Mouse (Mus musculus): ENCODE measurements around the gene Sec16b. TPM values are rescaled to one million over a fixed set of nuclear protein-coding genes. Genes with fewer than 3 reads are reported as not detected.

The Sec16b gene
- total RNA-seq, 2 experiments from 2014 or later, result 5.0 to 5.6 TPM

DNA sequence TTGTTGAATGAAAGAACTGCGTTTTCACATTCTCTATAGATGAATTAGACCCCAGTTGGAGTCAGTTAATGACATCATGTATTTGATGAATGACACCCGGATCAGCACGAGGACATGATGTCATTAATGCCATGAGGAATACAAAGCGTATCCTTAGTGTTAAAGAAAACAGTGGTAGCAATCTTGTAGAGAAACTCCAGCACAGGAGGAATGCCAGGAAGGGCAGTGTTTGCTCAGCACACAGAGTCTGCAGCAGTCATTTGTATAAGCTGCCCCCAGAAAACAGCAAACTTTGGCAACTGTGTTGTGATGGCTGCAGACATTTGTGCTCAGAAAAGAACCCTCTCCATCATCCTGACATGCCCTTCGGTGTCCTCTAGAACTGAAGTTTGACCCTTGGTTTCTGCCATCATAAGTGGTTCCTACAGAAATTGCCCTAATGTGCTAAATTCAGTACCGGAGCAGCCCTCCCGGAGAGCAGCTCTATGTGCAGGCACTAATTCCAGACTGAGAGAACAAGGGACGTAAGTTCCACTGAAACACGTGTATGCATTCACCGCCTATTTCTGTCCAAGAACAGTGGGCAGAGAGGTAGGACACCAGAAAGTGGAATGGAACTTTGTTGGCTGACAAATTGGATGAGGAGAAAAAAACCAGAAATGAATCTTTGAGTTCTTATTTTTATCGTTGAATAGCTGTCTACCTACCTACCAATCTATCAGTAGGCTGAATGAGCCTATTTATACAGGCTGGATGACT is 6.3 kb downstream of the Sec16b start:
- DNase-seq (ENCODE audit: low spot score in 2 of 2), result no peak

DNA sequence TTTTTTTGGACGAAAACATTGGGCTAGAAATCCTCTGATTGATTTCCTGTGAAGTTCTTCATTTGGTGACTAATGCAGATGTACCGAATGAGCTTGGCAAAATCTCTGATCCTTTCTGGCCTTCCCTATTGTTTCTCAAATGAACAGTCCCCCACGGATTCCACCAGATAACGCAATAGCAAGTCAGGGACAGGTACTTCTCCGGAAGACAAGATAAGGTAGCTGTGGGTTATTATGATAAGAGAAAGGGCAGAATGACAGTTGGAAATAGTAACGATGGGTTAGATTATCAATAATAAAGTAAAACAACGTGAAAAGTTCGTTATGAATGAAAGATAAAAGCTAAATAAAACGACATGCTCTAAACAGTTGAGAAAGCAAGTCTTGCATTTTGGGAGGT is 7.0 kb downstream of the Sec16b start:
- no peak for DNase-seq (ENCODE audit: low spot score in 2 of 2)

DNA sequence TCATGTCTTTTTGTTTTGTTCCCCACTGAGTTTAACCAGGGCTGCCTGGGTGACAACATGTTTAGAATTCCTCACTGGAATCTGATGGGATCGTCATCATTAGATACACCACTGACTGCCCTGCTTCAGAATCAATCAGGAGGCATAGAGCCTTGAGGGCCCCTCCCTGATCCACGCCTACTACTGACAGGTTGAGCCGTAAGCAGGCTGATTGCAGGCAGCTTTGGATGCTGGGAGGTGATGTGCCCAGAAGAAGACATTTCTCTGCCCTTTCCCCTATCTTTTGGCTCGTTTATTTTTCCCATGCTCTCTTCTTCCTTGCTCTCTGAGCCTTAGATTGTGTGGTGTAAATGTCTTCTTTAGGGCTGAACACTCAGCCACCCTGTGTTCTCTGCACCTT is 7.8 kb downstream of the Sec16b start:
- no peak for DNase-seq (ENCODE audit: low spot score in 2 of 2)

DNA sequence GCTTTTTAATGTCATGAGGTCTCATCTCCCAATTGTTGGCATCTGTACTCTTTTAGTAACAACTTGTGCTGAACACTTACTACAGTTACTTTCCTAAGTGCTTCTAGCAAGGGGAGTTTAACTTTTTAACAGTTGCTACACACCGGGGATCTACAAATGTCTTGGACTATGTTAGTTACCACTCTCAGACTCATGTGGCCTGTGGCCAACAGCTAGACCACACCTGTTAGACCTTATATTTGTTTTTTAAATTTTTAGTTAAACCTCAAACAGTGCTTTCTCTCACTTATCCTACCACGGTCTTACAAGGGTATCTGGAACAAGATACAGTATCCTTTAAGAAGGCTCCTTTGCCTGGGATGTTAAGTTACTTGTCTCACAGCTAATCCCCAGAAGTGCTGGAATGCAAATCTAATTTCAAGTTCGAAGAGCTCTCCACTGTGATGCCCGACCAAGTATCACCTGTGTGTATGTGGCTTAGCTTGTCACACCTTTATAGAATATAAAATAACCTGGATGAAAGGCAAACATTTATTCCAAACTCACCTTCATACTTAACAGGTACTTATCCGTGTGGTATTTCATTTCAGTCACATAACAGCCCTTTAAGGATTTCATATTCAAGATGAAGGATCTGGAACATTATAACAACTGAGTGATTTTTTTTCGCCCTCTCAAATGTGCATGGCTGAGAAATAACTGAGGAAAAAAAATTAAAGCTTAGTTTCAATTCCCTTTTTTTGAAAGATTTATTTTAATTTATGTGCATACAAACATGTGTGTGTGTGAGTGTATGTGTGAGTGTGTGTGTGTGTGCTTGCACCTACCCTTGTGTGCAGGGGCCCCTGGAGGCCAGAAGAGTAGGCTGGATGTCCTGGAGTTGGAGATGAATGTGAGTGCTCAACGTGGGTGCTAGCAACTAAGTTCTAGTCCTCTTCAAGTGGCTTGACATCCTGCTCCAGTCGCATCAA is 10.6 kb downstream of the Sec16b start:
- no peak for DNase-seq (ENCODE audit: low spot score in 2 of 2)

DNA sequence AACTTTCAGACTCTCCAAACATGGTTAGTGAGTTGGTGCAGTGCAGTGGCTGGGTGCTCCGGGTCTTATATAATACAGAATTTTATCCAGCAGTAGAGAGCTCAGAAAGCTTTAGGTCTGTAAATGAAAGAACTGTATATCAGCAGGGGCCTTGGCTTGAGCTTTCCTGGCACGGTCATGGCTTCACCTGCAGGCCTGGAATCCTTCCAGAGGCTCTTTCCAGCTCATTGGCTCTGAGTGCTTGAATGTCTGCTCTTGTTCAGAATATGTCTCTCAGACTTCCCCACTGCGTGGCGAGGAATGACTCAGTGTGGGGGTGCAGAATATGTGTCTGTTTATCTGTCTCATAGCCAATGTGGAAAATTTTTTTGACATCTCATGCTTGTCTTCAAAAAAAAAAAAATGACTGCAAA is 11.6 kb downstream of the Sec16b start:
- no peak for DNase-seq (ENCODE audit: low spot score in 2 of 2)

DNA sequence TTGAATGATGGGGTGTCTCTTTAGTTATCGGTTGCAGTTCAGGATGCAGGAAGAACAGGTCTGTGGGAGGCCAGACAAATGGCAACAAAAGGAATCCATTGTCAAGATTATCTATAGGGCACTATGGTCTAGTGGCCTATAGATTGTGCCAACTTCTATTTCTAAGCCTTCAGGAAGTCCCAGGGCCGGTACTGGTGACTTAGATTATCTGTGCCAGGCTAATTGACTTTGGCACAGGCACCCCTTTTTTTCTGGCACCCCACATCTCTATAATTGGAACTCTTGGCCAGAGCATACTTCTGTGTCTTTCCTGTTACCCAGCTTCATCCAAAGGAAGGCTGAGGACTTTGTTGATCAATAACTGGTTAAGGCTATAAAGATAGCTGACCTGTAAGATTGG is 12.9 kb downstream of the Sec16b start:
- no peak for DNase-seq (ENCODE audit: low spot score in 2 of 2)

DNA sequence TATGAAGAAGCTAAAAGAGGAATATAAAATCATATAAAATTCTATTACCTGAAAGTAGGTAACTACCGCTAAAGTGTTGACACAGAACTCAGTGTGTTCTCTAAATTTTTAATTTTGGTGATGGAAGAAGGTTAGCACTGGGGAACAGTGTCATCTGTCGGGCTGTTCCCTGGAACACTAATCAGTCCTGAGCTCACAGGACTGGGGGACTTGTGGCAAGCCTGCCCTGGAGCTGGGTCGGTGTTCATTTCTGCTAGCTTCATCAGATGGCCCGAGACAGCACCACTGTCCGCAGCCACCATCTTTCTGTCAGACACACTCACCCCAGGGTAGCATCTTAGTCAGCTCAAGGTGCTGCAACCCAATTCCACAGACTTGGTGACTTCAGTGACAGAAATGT is 15.8 kb downstream of the Sec16b start:
- DNase-seq (ENCODE audit: low spot score in 2 of 2), result no peak

DNA sequence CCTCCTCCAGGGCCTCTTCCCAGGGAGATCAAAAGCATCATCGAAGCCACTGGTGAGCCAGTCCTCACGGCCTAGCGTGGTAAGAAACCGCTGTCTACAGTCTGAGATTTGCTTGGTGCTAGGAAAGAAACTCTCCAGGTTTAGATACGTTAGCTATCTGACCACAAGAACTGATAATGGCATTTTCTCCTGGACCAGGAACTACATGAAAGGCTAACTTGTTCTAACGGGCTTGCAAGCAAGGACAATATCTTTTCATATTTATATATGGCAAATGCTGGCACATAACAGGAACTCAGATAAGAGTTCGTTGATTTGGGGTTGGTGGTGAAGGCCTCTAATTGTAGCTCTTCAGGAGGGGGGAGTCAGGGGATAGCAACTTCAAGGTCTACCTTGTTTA is 18.2 kb downstream of the Sec16b start:
- no peak for DNase-seq (ENCODE audit: low spot score in 2 of 2)

DNA sequence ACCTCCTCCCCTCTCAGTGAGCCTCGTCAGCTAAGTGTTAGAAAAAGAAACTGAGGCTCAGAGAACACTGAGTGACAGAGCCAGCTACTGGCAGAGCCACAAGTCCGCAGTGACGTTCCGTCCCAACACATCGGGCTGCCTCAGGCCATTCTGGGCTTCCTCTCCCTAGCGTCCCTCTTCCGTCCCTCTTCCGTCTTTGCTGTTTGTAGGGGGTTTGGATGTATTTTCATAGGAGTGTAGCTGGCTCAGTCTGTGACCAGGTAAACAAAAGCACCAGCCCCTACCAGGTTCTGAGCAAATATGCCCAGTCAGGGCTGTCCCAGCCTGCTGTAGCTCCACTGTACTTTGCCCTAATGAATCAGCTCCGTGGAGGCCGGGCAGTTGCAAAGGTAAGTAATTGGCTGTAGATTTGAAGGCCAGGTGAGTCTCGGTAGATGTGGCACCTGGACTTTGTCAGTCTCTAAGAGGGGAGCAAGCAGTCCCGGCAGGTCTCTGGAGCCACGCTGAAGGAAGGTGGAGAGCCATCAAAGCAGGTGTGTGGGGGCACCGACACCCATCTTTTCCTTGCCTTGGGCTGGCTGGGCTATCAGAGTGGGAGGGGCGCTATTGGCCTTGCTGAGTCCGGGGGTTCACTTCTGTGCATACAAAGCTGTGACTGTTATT is 19.3 kb downstream of the Sec16b start:
- DNase-seq (ENCODE audit: low spot score in 2 of 2), result no peak

DNA sequence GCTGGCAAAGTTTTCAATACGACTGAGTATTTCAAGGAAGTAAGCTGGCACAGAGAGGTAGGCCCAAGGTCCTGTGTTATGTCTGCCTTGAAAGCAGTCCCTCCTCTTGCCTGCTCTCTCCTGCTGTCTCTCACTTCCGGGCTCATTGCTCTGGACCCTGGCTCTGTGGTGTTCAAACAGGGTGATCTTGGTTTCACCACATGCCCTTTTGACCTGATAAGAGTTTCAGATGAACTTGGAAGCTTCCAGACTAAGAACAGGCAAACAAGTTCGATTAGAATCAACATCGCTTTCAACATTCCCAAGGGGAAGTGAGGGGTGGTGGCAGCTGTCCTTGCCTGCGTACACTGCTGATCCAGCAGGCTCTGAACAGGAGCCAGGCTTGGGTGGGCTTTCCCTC is 20.1 kb downstream of the Sec16b start:
- no peak for DNase-seq (ENCODE audit: low spot score in 2 of 2)

DNA sequence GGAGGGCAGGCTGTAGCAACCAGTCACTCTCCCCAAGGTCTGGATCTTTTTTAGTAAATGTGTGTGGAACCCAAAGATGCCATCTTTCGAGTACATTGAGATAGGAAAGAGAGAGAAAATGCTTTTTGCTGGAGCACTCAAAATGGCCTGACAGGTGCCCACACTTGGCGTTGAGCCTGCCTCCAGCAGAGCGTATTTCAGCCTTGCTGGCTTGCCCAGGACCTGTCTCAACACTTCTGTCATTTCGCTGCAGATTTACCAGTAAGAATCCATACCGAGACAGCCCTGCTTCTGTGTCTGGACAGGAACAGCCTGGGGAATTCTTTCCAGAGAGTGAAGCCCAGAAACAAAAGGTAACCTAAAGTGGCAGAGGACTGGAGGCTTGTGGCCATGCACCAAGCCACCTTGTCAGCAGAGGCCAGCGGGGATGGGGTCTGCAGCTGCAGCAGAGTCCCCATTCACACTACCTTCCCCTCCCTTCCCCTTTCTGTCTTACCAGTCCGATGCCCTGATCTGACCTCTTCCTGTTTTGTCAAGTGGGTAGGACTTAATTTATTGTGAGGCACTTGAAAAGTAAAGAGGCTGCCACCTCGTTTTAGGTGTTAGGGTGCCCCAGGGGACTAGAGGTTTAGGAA is 26.4 kb downstream of the Sec16b start:
- DNase-seq (ENCODE audit: low spot score in 2 of 2), result no peak

DNA sequence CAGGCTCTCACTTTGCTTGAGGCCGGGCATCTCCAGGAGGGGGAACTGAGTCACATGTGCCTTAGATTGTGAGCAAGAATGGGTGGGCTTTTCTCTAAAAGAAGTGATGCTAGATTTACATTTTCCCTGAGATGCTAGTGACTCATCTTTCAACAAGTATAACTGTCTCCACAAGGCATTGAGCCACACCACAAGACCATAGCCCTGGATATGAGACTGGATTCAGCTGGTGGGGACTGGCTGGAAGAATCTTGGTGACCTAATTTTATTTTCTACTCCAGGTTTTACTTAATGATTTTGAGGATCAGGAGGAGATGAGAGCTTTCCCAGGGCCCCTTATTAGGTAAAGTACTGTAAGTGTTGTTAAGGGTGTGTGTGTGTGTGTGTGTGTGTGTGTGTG is 29.0 kb downstream of the Sec16b start:
- no peak for DNase-seq (ENCODE audit: low spot score in 2 of 2)

DNA sequence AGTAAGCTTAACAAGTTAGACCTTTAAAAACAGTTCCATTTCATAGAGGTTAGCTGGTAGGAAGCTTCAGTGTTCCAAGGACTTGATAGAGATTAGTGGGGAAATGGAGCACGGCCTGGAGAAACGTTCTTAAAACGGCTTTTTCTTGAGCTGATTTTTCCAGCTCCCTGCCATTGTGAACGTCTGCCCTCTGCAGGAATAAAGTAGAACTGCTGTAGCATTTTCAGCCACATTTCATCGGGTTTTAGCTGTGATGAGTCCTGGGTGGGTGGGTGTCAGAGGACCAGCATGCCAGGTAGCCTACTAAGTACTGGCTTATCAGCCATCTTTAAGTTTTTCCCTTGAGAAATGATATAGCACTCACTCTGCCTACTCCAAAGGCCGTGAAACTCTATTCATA is 29.9 kb downstream of the Sec16b start:
- DNase-seq (ENCODE audit: low spot score in 2 of 2), result peak in 1 of 2 experiments; percentile 22

DNA sequence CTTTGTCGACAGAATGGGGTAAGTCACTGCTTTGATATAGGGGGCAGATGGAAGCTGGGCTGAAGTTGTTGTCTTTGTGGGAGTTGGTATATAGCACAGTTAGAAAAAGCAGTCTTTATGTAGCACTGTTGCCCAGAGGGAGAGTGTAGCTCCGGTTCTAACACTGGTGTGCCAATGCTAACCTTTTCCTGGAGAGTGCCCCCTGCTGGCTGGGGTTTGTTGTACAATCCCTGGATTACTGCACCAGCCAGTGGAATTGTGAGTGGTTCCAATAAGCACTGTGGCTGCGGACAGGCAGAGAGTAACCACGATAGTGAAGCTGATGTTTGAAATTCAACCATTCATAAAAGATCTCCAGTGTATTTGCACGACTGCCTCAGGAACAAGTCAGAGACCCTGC is 31.1 kb downstream of the Sec16b start:
- DNase-seq (ENCODE audit: low spot score in 2 of 2), result no peak

DNA sequence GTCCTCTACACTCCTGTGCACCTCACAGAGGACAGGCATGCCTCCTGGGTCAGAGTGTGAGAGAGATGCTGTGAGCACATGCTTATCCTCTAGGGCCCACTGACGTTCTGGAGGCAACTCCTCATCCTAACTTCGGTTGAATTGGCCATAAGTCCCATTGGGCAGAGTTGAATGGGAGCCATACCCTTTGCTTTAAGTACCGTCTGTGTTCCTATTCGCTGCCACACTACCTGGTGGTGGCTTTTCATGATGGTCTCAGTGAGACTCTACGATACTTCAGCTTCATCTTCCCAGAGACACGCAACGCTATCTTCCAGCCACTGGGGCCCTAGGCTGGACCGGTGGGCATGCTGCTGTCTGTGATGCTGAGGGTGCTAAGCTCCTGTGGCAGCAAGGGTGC is 38.5 kb downstream of the Sec16b start:
- DNase-seq (ENCODE audit: low spot score in 2 of 2), result no peak

DNA sequence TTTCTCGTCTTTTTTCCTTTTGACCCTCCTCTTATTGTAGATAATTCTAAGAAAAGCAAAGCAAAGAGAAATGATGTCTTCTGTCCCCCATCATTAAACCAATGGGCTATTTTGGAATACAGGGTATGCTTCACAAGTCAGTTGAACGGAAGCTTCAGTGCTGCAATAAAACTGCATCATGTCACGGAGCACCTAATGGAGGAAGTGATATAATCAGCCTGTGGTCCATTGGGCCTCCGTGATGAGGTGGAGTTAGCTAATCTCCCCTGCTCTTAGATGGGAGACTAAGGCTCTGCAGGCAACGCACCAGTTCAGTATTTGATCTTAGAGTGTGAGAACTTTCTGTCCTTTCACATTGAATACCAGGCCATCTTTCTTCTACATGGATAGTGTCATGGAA is 41.1 kb downstream of the Sec16b start:
- DNase-seq (ENCODE audit: low spot score in 2 of 2), result no peak

DNA sequence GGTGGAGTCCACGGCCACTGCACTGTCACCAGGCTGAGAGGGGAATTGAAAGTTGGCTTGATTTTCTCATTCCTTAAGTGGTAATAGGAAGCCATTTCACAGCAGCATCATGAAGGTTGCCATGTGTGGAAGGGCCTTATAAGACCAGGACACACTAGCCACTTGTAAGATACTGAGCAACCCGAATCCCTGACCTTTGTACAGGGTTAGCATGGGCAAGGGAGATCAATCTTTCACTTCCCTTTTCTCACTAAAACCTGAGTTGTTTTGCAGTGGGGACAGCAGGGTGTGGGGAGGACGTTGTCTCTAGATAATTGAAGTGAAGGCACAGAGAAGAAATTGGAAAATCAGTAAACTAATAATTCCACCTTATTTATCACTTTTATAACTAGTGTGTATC is 43.2 kb downstream of the Sec16b start:
- DNase-seq (ENCODE audit: low spot score in 2 of 2), result no peak

DNA sequence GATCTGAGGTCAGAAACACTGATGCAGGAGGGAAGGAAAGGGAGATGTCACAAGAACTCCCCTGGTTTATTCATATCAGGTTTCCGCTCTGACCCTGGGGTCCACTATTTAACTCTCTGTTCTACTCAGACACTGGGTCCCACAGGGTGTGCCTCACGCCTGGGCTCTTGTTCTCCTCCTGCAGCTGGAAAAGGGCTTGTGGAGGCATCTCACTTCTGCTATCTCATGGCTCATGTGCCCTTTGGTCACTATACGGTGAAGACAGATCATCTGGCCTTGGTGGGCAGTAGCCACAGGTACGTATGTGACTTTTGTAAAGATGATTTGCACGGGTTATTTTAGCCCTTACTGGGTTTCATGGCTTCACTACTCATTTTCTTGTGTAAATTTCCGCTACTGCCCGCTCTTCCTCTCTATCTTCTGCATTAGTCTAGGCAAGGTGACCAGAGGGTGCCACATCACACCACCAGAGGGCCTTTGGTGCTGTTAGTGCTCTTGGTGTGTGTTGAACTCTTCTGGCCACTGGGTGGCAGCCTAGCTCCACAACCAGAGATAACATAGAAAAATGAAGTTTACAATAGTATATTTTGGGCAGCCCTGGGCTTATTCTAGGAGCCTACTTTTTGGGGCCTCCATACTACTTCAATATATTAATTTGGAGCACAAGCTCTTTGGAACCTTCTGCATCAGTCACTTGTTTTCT is 46.4 kb downstream of the Sec16b start:
- DNase-seq (ENCODE audit: low spot score in 2 of 2), result peak in 1 of 2 experiments; percentile 51

DNA sequence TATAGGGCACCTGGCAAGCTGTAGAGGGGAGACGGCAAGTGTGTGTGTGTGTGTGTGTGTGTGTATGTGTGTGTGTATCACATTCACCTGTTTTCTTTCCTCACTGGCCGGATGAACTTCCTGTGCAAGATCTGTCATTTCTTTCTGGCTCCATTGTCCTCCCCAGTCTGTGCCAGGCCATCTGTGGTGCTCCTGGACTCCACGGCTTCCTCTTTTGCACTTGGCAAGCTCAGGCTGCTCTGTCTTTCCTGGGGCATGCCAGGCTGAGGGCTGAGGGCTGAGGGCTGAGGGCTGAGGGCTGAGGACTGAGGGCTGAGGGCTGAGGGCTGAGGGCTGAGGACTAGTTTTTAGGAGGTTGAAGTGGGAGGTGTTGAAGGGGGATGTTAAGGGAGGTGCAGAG is 47.6 kb downstream of the Sec16b start:
- peak in 1 of 2 experiments; percentile 26 for DNase-seq (ENCODE audit: low spot score in 2 of 2)

DNA sequence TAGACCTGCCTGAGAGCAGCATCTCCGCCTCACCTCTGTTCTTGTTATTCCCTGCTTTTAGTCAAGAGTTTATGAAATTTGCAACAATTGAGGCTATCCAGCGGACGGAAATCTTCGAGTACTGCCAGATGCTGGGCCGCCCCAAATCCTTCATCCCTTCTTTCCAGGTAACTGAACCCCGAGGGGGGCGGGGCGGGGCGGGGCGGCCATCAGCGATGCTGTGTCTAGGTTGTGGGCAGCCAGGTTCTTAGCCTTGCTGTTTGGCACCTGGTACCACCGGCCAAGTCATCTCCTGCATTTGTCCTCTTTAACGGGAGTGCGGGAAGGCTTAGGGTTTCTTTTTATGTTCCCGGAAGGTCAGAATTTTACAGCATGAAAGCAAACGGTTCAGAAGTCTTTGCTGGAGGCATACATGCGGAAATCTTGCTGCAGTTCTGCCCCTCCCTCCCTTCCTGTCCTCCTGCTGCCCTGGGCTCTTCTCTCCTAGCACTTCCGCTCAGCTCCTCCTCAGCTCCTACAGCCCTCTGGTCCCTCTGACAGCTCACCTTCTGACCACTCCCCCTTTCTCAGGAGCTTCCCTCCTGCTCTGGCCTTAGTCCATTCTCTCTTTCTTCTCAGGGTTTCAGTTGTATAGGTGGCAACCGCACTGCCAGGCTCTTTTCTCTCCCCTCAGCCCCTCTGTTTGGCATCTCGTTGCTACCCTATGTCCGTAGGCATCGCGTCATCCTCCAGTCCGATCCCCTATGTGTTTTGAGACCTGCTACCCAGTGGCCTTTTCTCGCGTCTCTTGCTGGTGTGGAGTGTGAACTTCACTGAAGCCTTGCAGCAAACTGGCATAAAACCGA is 48.4 kb downstream of the Sec16b start:
- no peak for DNase-seq (ENCODE audit: low spot score in 2 of 2)

Measured in gastrocnemius, postnatal 4 days (tissue).